Mouse (Mus musculus) cerebellum, postnatal 36 days (tissue): ENCODE data around the gene Dnah7c.
"Not testable (repeated sequence)": the region's sequence is repeated elsewhere in the genome, so short reads cannot be mapped to it uniquely, and the experiment has no call there.

Experiments
- DNase-seq, 2 experiments: peaks; one replicate each; pipeline ENCODE4 v3.0.0; 2021 to 2022; ENCODE audit warnings: mixed read lengths in 2 of 2

The Dnah7c gene

DNA sequence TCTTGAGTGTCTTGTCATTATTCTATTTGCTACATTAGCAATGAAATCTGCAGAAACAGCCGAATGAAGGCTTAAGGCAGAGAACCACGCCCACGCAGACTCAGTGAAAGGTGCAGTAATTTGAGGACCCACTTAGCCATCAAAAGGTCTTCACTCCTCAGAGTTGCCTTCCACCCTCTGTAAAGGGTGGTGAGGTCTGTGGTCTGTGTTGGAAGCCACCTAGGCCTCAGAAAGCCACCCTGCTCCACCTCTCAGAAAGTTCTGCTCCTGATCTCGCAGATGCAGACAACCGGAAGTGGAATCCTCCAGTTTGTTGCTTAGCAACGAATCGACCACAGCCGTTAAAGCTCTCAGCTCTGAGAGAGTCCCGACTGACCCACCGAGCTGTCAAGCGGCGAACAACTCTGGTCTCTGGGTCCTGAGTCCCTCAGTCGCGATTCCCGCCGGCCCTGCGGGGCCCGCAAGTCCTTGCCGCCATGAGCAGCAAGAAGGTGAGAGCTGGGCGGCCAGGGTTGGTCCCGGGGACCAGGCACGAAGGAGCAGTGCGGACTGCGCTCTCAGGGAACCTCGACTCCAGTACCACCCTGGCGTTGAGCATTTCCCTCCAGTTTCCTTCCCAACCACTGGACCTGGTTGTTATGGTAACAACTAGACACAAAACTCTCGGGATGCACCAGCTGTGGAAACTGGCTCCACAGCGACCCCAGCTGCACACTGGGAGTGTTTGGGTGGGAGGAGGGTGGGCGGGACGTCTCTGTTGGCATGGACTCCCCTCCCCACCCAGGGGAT, at the start of gene Dnah7c:
TSS of gene Dnah7c (plus strand) at position 456 of the 789 bp plus-strand sequence.
- peak in 1 of 2 experiments; percentile 2 for DNase-seq

DNA sequence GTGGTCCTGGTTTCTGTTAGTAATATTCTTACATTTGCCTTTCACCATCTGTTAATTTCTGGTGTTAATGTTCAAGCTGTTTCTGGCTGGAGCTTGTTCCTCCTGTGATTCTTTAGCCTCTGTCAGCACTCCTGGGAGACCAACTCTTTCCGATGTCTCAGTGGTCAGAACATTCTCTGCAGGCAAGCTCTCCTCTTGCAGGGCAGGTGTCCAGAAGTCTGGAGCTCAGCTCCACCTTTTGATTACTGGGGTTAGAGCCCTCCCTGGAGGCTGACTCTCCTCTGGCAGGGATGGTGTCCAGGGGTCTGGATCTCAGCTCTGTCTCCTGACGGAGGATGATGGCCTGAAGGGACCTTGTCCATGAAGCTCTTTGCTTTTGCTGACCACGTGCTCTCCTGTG, 44.8 kb upstream of the Dnah7c start:
- DNase-seq: not testable (repeated sequence)

DNA sequence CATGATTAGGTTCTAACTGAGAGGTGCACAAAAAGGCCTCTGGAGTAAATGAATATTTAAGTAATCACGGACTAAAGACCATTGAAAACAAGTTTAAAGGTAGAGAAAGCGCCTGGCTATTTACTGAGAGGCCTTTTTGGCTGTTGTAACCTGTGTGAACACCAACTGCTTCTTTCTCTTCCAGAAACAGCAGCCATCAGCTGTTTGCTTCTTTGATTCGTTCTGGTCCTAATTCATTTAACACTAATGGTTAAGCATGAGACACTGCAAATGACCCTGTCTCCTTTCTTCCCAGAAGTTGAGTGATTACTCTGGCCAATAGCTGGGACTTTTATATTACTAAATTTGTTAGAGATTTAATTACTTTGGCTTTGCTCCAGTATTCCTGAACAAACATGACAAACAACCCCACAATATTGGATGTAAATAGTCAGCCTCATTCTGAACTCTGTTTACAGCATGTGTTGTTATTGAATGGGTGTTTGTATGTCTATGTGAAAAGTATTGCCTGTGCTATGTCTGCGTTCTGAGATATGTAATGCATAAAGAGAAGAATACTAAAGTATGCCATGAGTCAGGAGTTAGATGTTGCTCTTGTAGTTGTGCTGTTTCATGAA, 30.6 kb upstream of the Dnah7c start:
- DNase-seq: not testable (repeated sequence)

DNA sequence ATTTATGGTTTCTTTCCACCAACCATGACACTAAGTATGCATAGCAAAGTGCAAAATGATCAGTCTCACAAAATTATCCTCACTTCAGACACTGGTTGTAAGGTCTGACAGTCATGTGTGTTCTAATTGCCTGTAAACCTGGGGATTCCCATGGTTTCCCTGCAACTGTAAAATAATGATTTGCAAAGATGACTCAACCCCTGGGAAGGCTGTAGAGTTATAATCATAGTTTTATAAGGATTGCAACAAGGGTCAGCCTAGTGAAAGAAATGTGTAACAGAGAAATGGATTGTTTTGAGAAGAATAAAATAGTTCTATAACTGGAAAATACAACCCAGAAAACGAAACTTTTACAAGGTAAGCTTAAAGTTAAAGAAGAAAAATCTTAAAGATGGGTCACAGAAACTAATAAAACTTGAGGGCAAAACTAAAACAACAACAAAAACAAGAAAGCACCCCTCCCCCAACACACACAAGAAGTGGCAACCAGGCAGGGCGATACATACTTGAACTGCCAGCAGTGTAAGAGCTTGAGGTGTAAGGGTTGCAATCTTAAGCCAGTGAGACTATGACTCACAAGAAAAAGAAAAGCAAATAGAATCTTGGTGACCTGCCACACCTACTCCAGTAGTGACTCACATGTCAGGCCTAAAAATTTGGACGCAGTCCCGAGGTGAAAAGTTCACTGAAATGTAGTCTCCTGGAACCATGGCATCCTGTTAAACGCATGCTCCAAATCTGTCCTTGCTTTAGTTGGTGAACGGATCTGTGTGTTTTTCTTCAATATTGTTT, 16.9 kb upstream of the Dnah7c start:
- DNase-seq: no peak

DNA sequence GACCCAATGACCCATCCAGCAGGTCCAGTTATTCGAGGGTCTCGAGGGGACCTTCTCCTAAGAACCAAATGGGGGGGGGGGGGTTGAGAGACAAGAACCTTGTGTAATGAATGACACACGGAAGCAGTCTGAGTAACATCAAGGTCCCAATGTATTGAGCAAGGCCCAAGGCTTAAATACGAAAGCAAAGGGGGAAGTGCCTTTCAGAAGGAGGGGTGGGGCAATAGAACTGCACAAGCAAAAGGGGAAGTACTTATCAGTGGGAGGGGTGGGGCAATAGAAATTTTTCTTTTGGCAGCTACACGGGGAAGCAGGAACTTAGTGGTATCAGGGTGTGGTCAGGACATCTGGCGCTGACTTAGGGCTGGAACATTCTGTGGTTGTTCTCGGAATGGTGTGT, 10.6 kb upstream of the Dnah7c start:
- not testable (repeated sequence) for DNase-seq

DNA sequence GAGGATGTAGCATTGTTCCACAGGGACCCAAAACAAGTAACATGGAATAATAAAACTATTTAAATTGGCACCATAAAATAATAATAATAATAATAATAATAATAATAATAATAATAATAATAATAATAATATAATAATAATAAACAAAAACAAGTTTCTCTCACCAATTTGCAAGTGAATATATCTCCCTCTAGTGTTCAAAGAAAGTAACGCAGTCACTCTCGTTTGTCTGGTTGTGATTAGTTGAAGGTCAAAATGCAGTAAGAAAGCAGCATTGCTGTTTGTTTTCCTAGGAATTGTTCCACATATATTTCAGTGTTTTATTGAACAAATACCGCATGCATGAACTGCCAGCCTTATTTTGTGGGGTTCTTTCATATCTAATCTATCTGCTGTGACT, 8.4 kb upstream of the Dnah7c start:
- DNase-seq: not testable (repeated sequence)

DNA sequence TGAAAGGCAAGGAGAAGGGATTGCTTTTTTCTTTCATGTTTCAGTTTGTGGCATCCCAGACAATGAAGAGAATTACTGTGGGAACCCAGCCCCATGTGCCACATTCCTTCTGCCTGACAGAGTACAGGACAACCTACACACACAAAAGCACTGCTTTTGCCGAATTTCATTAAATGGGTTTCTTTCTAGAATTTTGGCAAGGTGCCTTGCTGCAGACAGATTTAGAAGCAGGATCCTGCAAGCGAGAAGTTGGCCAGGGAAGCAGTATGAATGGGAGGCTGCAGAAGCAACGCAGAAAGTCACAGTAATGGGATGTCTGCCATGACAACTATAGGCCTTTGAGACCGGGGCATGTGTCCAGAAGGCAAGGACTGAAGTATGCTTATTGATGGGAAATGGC, 6.4 kb upstream of the Dnah7c start:
- DNase-seq: not testable (repeated sequence)

DNA sequence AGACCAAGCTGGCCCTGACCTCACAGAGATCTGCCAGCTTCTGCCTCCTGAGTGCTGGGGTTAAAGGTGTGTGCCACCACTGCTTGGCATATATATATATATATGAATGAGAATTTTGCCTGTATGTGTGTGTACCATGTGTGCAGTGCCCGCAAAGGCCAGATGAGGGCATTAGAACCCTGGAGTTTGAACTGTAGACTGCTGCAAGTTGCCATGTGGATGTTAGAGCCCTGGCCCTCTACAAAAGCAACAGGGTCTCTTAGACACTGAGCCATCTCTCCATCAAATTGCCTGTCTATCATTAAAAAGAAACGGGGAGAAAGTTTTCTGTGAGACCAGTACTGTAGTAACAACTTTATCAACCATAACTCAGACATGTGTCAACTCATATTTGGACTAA, 3.0 kb downstream of the Dnah7c start:
- no peak for DNase-seq

DNA sequence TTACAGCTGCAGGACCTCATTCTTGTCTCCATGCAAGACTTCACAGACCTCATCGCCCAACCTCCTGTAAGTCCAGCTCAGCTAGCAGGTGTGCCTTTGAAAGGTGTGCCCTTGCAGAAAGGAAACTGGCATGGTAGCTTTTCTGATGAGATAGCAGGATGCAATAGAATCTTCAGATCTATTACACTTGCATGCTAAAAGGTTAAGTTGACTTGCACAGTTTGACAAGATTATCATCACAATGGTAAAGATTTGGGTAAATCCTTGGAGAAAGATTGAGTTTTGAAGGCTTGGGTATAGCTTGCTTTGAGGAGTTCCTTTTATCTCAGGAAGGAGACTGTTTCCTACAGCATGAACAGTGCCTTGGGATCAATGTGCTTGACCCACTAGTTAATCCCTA, 89.3 kb downstream of the Dnah7c start:
- DNase-seq: not testable (repeated sequence)

DNA sequence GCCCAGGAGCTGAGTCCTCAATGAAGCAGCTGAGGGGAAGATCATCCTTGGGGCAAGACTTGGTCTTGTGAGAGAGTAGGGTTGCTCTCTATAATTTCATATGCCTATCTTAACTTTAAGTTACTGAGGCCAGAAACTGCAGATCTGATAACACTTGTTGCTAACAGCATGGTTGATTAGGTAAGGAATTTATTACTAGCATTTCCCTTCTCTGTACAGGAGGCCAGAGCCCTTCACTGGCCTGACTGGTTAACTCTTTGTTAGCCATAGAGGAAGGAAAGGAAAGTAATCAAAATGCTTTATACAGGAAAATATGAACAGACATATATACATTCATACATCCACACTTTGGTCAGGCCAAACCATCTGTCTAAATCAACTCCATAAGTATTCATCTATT, 95.6 kb downstream of the Dnah7c start:
- no peak for DNase-seq

DNA sequence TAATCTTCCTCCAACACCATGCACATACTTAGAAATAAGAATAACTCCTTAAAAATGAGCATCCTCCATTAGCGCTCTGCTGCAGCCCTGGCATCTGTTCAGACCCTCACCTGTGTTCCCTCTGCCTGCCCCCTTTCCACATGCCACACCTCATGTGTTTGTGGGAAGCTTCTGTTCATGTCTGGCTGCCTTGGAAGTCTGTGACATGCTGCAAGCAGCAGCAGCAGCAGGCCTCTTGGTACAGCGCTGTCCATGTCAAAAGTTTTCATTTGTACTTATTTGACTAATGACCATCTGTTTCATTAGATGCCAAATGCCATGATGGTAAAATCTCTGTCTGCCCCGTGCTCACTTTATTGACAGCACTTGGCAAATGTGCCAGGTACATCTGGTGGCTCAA, 101.1 kb downstream of the Dnah7c start:
- not testable (repeated sequence) for DNase-seq

DNA sequence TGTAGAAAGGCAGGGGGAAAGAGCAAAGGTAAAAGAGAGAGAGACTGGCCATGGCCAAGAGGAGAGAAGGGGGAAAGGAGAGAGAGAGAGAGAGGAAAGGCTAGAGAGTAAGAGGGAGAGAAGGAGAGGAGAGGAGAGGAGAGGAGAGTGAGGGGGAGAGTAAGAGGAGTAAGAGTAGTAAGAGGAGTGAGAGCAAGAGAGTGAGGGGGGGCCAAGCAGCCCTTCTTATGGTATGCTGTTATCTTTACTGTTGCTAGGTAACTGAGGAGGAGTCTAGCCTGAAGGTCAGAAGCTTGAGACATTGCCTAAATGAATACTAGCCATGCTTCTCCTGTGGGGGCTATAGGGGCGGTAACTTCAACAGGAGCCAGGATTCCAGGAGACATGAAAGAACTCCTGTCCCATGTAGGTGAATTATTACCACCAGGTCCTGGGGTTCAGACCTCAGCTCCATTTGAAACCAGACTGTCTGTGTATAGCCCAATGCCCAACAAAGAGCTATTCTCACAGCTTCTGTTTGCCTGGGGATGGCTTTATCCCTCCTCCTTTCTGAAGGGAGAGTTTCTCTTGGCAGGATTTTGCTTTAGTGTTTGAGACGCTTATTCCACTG, 119.5 kb downstream of the Dnah7c start:
- DNase-seq: no peak

DNA sequence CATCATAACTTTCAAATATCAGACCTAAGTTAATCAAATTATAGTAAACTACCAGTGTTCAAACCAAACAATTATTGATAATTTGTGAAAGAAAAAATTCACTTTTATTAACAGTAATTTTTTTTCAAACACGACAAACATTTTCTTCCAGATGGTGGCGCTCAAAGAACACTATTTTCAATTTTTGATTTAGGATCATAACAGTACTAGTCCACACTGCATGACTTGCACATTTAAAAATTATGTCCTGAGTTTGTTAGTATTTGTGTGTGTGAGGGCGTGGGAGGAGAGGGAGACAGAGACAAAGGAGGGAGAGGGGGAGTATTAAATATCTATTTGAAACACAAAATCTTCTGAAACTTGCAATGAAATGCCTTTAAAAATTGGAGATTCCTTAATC, 155.0 kb downstream of the Dnah7c start:
- no peak for DNase-seq

DNA sequence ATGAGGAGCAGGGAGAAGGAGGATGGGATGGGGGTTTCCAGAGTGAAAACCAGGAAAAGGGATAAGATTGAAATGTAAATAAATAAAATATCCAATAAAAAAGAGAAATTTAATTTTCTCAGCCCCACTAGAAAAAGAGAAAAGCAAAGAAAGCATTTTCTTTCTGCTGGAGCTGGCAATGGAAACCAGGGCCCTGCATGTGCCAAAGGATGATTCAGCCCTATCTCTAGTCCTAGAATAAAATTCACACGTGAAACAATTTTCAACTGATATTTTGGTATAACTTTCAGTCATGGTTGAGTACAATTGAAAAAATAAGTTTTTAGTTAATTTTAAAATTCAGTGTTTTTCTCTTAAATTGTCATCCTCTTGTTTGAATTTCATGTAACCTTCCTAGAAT, 168.4 kb downstream of the Dnah7c start:
- DNase-seq: not testable (repeated sequence)

DNA sequence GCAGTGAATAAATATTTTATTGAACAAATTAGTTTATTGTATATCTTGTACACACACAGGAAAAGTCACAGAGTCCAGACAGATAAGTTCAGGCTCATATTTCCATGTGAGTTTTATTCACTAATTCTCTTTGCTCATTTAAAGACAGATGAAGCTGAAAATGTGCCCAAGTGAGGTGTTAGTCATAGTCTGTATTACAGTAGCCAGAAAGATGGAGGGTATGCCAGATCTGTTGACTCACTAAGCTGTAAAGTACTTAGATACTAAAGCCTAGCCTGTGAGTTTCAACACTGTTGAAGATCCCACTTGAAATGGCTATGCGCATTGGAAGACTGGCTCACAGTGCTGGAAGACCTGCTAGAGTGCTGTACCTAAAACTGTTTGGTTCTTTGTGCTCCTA, 171.0 kb downstream of the Dnah7c start:
- not testable (repeated sequence) for DNase-seq

DNA sequence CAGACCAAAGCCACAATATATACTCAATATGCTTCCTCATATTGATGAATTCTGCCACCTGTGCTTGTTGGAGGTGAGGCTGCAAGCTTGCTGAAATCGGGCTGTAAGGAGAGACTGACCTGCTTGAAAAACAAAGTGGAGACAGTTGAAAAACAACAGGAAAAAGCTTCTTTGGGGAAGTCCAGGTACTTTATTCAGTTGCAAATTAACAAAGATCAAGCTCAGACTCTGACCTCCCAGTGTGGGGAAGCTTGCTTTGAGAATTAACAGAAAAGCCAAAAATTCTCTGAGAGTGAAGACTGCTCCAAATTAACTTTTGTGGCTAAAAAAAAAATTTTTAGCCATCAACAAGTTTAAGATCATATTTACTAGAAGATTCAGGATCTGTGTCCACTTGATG, 194.9 kb downstream of the Dnah7c start:
- DNase-seq: no peak

DNA sequence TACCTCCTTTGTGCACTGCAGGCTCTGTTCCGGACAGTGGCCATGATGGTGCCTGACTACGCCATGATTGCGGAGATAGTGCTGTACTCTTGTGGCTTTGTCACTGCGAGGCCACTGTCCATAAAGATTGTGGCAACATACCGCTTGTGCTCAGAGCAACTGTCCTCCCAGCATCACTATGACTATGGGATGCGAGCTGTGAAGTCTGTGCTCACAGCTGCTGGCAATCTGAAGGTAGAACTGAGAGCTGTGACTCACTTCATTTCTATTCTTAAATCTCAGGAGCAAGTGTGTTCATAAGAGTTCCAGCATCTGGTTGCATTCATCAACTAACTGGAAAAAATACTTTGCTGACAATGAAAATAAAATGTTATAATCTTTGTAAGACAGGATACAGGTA, 200.5 kb downstream of the Dnah7c start:
- not testable (repeated sequence) for DNase-seq

DNA sequence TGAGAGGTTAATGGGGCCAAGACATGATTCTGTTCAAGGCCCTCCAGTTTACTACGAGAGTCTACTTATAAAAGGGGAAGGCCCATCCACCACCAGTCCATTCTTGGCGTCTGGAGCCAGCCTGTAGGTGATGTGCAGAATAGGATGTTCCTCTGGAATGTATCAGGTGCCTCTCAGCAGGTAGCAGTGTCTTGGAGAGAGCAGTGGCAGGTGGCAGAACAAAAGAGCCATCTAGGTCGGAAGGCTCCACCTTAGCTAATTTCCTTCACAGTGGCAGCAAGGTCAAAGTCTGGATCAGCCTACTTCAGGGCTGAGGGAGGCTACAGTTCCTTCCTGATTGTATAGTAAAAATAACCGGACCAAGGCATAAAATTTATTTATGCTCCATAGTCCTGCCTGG, 224.4 kb downstream of the Dnah7c start:
- DNase-seq: not testable (repeated sequence)

DNA sequence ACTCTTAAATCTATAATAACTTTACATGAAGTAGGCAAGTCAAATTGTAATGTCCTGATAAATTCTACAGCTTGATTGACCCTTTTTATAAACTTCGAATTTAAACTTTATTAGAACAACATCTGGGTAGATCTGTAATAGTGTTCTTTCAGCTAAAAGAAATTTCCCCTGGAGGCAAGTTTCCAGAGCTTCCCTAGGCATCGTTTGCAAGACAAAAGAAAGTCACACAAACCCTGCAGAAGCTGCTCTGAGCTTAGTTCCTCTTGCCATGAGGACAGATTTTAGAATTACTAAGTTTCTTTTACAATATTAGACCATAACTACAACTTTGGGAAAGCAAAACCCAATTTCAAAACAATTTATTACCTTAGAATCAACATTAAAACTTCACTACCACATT, 227.3 kb downstream of the Dnah7c start:
- not testable (repeated sequence) for DNase-seq

DNA sequence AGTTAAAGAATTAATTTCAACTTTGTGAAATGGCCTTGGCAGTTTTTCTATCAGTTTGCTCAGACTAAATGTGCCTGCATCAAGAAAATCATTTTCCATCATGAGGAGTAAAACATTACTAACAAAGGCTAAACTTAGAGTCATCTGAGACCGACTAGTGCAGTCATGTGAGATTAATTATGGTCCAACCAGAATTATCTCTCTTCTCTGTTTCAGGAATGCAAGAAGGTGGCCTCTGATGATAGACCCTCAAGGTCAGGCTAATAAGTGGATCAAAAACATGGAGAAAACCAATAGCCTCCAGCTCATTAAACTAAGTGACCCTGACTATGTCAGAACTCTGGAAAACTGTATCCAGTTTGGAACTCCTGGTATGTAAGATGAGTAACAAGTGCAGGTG, 299.4 kb downstream of the Dnah7c start:
- not testable (repeated sequence) for DNase-seq

DNA sequence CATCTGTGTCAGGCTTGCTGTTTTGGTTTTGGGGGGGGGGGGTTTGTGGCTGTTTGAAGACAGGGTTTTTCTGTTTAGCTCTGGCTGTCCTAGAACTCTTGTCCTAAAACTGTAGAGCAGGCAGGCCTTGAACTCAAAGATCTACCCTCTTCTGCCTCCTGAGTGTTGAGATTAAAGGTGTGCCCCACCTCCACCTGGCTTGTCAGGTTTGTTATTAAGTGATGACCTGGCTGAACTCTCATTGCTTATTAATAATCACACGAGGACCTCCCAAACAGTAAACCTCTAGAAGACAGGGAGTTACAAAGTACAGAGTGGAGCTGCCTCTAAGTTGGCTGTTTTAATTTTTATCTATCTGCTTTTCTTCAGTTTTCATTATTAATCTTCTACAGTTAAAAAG, 299.9 kb downstream of the Dnah7c start:
- DNase-seq: no peak

DNA sequence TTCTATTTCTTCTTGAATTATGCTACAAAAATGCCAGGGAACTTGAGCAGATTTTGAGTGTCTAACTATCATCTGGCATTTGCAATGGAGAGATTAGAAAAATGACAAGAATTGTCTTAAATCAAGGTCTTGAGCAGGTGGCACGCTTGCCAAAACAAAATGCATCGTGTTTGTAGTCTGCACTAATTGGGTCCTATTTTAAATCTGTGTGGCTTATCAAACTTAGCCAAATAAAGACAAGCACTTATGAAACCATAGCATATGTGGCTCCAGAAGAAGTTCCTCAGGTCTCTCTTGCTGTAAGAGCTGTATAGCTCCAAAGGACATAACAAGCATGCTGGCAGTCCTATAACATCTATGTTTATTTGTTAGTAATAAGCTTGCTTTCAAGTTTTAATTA, 300.3 kb downstream of the Dnah7c start:
- not testable (repeated sequence) for DNase-seq

DNA sequence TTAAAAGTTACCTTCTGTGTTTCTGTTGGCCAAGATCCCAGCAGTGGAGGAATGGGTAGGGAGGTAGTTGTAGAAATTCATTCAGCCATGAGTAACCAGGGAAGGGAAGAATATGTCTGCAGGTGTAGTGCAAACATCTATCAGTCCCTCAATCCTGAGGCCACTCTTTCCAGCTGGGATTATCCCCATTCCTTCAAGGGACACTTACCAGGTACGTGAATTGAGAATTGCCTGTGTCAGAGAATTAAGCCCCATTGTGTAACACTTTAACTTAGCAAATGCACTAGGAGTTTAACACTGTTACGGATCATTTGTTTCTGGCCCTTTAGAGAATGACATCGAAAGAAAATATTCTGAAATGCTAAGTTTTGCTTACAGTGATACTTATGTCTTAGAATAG, 304.3 kb downstream of the Dnah7c start:
- not testable (repeated sequence) for DNase-seq
